Mouse (Mus musculus) hindbrain, embryonic 12.5 days (tissue): ENCODE results near the gene Dmrt3. TPM values are rescaled to one million over a fixed set of nuclear protein-coding genes. Genes with fewer than 3 reads are reported as not detected.
A peak's percentile ranks its signal among the peaks of the same experiment; 100 is the strongest.

Source experiments
- ATAC-seq: fragments of 200-750 bp; cut with Nextera tagmentation; 2 replicates; pipeline ENCODE4 v1.8.0; 2017; ENCODE audit warnings: moderate TSS enrichment; ENCODE audit not compliant: low FRiP score
- H3K27ac ChIP-seq: fragments of 300-500 bp; sonication (generic); 2 replicates; pipeline ENCODE4 v1.5.1; 2016; ENCODE audit warnings: mild to moderate bottlenecking
- H3K27me3 ChIP-seq: fragments of 300-500 bp; sonication (generic); 2 replicates; pipeline ENCODE4 v1.6.1; 2016; ENCODE audit warnings: mild to moderate bottlenecking
- H3K36me3 ChIP-seq: fragments of 300-500 bp; sonication (generic); 2 replicates; pipeline ENCODE4 v1.6.1; 2016; ENCODE audit warnings: mild to moderate bottlenecking
- H3K4me1 ChIP-seq: fragments of 300-500 bp; sonication (generic); 2 replicates; pipeline ENCODE4 v1.6.1; 2016
- H3K4me2 ChIP-seq: fragments of 300-500 bp; sonication (generic); replicated peaks from 2 replicates; pipeline ENCODE4 v1.6.1; 2016; ENCODE audit warnings: mild to moderate bottlenecking
- H3K4me3 ChIP-seq: fragments of 300-500 bp; sonication (generic); 2 replicates; pipeline ENCODE4 v1.5.1; 2016; ENCODE audit warnings: mild to moderate bottlenecking
- H3K9ac ChIP-seq: fragments of 300-500 bp; sonication (generic); 2 replicates; pipeline ENCODE4 v1.6.1; 2016; ENCODE audit warnings: mild to moderate bottlenecking, moderate library complexity
- H3K9me3 ChIP-seq: fragments of 300-500 bp; sonication (generic); replicated peaks from 2 replicates; pipeline ENCODE4 v1.6.1; 2016; ENCODE audit warnings: mild to moderate bottlenecking
- WGBS: fragments of 180-500 bp; shearing (Covaris S2); methylation state at CpG from one replicate; pipeline ENCODE4 v1.1.7; 2016; 5-methylcytosine and 5-hydroxymethylcytosine counted together
- polyA plus RNA-seq: library from polyadenylated mRNA; unstranded; fragments of >200 nt; fragmentation: Nextera tagmentation; extraction: Ambion mirVana; gene quantifications from 2 replicates; pipeline ENCODE4 v1.2.1, GENCODE M21; 2016

The Dmrt3 gene
- 0.67 and 1.2 TPM in 2 replicates for polyA plus RNA-seq

DNA sequence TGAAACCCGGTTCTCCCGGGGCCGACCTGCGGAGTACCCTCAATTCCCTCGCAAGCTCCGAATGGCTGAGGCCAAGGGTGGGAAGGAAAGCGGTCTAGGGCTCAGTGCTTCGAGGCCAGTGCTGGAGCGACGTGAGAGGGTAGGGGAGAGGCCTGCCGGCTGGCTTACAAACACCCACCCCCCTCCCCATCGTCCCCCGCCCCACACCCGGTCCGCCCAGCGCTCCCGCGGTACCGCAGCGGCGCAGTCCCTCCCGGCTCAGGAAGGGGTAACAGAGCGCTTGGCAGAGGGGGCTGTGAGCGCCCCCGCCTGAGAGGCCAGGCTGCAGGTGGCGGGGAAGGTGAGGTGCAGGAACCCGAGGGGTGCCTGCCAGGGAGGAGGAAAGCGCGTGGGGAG lies at the start of gene Dmrt3:
Gene Dmrt3 (plus strand): TSS at position 287 of the 396 bp plus-strand sequence.
- peak; percentile 38; the same call in 1 of the 2 replicates for ATAC-seq
- peak within 1 kb of the TSS; percentile 53 for H3K4me2 ChIP-seq
- peak within 1 kb of the TSS; percentile 28 for H3K4me3 ChIP-seq
- H3K27ac ChIP-seq, result no peak within 1 kb of the TSS
- H3K4me1 ChIP-seq, result peaks cover 24% of the 10 kb centered on the region
- WGBS, result under 1% methylated on average over 29 of the region's 29 CpGs
- H3K9me3 ChIP-seq, result no peaks in the 10 kb centered on the region
- no peaks in the 10 kb centered on the region for H3K36me3 ChIP-seq
- peak within 1 kb of the TSS; percentile 28; the same call in 1 of the 2 replicates for H3K9ac ChIP-seq
- H3K27me3 ChIP-seq, result peaks cover 95% of the 10 kb centered on the region

DNA sequence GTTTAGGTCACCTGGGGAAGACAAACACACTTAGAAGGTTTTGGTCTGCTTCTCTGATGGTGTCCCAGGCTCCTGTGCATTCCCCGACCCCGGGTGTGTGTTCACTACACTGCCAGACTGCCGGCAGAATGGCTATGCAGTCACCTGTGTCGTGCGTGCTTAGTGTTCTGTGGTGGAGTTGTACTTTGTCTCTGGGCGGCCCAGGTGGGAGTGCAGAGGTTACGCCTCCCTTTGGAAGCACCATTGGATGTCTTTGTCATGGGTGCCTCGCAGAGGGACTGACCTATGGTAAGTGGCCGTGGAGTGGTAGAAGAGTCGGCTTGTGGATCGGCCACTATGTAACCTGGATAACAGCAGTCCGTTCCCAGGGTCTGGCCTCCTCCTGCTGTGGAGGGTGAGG lies 45.7 kb upstream of the Dmrt3 start:
- Histone ChIP-seq H3K27ac (no peak overlapping the region), H3K27me3 (peaks cover 15% of the 10 kb centered on the region; the same call in 1 of the 2 replicates), H3K36me3 (no peaks in the 10 kb centered on the region), H3K4me3 (no peak overlapping the region), H3K9me3 (peaks cover 9% of the 10 kb centered on the region; the same call in 1 of the 2 replicates), H3K9ac (no peak overlapping the region), H3K4me2 (no peak overlapping the region), H3K4me1 (no peaks in the 10 kb centered on the region)
- WGBS, result 81% methylated on average over 12 of the region's 12 CpGs
- ATAC-seq, result no peak

DNA sequence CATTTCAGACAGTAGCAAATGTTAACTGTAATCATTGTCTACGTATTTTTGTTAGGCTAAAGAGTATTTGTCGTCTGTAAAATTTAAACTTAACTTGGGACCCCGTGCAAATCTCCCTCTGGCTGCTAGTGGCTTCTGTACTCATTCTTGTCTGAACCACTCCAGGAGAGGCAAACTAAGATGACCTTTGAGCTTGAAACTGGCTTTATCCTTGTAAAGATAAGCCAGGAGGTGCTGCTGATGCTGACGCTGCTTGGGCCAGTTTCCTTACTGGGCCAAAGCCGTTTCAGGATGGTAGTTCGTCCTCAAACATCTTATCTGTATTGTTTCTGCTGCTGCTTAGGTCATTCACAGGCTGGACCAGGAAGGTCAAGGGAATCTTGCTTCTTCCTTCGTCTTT lies 40.3 kb upstream of the Dmrt3 start:
- Histone ChIP-seq H3K9me3 (no peaks in the 10 kb centered on the region), H3K36me3 (no peaks in the 10 kb centered on the region), H3K27ac (no peak overlapping the region), H3K9ac (no peak overlapping the region), H3K4me2 (no peak overlapping the region), H3K27me3 (peaks cover 47% of the 10 kb centered on the region), H3K4me1 (peaks cover under 1% of the 10 kb centered on the region; the same call in 1 of the 2 replicates), H3K4me3 (no peak overlapping the region)
- ATAC-seq, result no peak
- WGBS, result 82% methylated on average over 7 of the region's 7 CpGs

DNA sequence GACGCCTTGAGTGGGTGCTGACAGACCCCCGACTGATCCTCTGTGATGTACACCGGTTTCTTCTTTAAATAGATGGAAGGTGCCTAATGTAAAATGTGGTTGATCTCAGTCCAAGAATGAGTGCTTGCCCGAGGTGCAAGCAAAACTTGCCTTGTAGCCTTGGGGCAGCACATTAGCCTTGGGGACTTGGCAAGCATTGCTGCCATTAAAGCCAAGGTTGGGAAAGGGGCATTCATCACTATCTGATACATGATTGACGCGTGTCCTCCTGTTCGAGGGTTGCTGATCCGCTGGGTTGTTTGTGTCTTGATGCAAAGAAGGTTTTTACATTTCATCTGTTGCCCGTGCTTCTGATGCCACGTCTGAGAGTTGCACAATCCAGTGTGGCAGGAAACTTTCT lies 35.7 kb upstream of the Dmrt3 start:
- WGBS, result 44% methylated on average over 10 of the region's 10 CpGs
- no peak for ATAC-seq

DNA sequence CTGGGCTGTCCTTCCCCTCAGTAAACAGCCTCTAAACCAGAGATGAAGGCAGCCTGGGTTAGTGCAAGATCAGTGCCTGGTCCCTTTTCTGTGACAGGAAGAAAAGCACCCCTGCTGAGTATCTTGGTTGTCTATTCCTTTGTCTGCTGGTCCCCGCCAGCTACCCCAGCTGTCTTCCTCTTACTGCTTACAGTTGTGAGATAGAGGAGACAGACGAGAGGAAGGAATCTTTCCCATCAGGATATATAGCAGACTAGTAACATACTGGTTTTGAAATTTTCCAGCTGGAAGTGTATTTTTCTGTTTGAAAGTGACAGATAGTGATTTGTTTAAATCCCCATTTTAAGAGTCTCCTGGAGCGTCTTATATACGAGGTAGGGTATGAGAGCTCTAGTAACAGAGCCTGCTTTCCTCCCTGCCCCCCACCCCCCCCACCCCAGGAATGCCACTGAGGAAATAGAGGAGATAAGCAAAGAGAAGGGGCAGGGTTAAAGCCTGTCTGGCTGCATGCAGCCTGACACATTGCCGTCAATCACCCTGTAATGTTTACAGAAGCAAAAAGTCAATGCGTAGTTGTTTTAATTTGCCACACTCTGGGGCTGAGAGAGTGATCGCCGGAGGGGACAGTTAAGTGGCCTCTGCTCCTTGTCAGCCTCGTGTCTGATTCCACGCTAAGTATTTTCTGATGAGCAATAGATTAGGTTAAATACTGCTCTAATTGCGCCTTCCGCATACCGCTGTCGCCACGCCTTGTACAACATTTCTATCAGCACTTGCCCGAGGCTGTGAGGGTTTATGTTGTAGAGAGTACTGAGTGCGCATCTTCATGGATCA lies 34.9 kb upstream of the Dmrt3 start:
- Histone ChIP-seq H3K9ac (no peak overlapping the region), H3K27ac (no peak overlapping the region), H3K4me3 (no peak overlapping the region), H3K4me2 (peak overlapping the region; percentile 31), H3K9me3 (no peaks in the 10 kb centered on the region), H3K36me3 (no peaks in the 10 kb centered on the region), H3K4me1 (peaks cover 10% of the 10 kb centered on the region; the same call in 1 of the 2 replicates), H3K27me3 (peaks cover 59% of the 10 kb centered on the region)
- 12% methylated on average over 17 of the region's 17 CpGs for WGBS
- peak; percentile 67 for ATAC-seq

More for the DNA sequence above, 35.7 kb upstream of the Dmrt3 start:
- no peak overlapping the region for H3K4me2 ChIP-seq
- no peak overlapping the region for H3K4me3 ChIP-seq
- H3K27me3 ChIP-seq, result peaks cover 63% of the 10 kb centered on the region
- peaks cover 10% of the 10 kb centered on the region; the same call in 1 of the 2 replicates for H3K4me1 ChIP-seq
- H3K9ac ChIP-seq, result no peak overlapping the region
- H3K36me3 ChIP-seq, result no peaks in the 10 kb centered on the region
- H3K9me3 ChIP-seq, result no peaks in the 10 kb centered on the region
- no peak overlapping the region for H3K27ac ChIP-seq

DNA sequence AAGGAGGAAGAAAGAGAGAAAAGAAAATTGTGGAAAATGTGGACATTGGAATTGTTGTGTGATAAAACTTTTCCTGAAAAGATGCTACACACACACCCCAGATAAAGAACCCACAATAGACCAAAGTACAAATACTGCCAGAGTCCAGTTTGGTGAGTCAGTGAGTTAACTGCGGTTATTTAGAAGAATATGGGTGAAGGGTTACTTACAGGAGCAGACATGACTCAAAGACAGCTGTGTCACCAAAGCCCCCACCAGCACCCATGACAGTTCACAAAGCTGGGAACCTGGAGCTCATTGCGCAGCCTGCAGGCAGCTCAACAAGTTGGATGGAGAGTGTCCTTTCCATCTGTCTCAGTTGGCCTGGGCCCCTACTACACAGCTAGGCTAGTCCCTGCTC lies 31.7 kb upstream of the Dmrt3 start:
- Histone ChIP-seq H3K36me3 (no peaks in the 10 kb centered on the region), H3K9ac (no peak overlapping the region), H3K27me3 (peaks cover 43% of the 10 kb centered on the region), H3K4me1 (peaks cover 10% of the 10 kb centered on the region; the same call in 1 of the 2 replicates), H3K4me3 (no peak overlapping the region), H3K9me3 (no peaks in the 10 kb centered on the region), H3K27ac (no peak overlapping the region), H3K4me2 (no peak overlapping the region)
- ATAC-seq, result no peak
- 97% methylated on average over 2 of the region's 2 CpGs for WGBS

DNA sequence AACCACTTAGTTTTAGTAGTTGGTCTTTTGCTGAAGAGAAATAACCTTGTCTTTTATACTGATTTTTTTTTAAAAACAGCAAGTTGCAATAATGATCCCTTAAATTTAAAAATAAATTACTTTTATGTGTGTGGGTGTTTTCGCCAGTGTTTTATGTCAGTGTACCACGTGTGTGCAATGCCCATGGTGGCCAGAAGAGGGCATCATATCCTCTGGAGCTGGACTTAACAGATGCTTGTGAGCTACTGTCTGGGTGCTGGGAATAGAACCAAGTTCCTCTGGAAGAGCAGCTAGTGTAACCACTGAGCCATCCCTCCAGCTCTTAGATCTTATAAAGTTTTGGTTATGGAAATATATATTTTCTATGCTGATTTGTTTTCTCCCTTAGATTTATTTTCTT lies 30.7 kb upstream of the Dmrt3 start:
- Histone ChIP-seq H3K27me3 (peaks cover 32% of the 10 kb centered on the region), H3K4me2 (no peak overlapping the region), H3K36me3 (no peaks in the 10 kb centered on the region), H3K4me1 (peaks cover 10% of the 10 kb centered on the region; the same call in 1 of the 2 replicates), H3K27ac (no peak overlapping the region), H3K9ac (no peak overlapping the region), H3K4me3 (no peak overlapping the region), H3K9me3 (no peaks in the 10 kb centered on the region)
- ATAC-seq, result no peak
- WGBS, result 88% methylated on average over 2 of the region's 2 CpGs

DNA sequence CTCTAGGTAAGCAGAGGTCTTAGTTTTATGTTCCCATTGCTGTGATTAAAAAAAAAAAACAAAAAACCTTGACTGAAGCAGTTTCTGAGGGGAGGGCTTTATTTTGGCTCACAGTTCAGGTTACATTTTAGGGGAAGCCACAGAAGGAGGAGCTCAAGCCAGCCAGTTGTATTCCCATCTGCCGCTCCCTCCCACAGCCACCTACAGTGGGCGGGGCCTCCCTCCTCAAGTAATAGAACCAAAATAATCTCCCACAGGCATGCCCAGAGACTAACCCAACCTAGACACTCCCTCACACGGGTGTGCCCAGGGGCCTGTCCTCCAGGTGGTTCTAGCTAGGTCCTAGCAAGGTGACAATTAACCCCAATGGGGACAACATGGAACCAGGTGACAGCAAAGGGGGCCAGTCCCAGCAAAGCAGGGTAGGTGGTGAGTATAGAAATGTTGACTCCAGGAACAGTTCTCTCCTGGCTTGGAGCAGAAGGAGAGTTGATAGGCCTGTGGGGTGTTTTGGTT lies 12.3 kb upstream of the Dmrt3 start:
- H3K4me2 ChIP-seq, result no peak overlapping the region
- H3K27me3 ChIP-seq, result peaks cover 71% of the 10 kb centered on the region
- H3K9ac ChIP-seq, result no peak overlapping the region
- H3K4me1 ChIP-seq, result no peaks in the 10 kb centered on the region
- H3K4me3 ChIP-seq, result no peak overlapping the region
- no peak for ATAC-seq
- no peaks in the 10 kb centered on the region for H3K9me3 ChIP-seq
- H3K36me3 ChIP-seq, result no peaks in the 10 kb centered on the region
- H3K27ac ChIP-seq, result no peak overlapping the region
- WGBS, result 68% methylated on average over 3 of the region's 3 CpGs

DNA sequence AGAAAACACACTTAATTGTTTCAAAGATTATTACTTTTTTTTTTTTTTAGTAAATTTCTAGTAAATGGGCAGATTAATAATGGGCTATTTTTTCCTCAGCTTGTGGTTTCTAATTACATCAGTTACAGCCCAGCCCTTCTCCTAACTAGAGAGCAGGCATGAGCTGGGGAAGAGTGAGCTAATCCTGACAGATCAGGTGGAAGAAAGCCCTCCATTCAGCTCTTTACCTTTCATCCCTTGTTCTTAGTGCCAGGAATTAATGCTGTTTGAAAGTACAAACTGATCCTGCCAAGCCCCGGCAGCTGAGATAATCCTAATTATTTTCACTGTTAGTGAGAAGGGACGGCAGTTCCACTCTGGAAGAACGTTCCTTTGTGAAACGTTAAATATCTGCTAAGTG lies 11.5 kb upstream of the Dmrt3 start:
- Histone ChIP-seq H3K4me1 (no peaks in the 10 kb centered on the region), H3K27ac (no peak overlapping the region), H3K4me3 (no peak overlapping the region), H3K4me2 (no peak overlapping the region), H3K9me3 (no peaks in the 10 kb centered on the region), H3K9ac (no peak overlapping the region), H3K27me3 (peaks cover 76% of the 10 kb centered on the region), H3K36me3 (no peaks in the 10 kb centered on the region)
- WGBS, result 19% methylated on average over 4 of the region's 4 CpGs
- ATAC-seq, result no peak

DNA sequence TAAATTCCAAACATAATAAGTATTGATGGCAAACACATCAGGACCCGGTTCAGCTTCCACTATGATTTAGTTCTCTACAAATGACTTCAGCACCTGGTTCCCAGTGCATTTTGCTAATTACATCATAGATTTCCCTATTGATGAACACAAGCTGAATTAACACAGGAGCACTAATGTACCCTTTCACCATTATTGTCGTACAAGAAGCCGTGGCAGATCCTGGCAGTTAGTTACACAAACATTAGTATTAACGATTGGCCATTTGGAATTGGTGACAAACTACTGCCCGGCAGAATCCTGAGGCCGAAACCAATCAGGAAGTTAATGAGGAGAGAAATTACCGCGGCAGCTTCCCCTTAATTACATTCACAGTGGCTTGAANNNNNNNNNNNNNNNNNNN lies 8.1 kb upstream of the Dmrt3 start:
- H3K9ac ChIP-seq, result no peak overlapping the region
- WGBS, result 8% methylated on average over 8 of the region's 8 CpGs
- no peak overlapping the region for H3K4me2 ChIP-seq
- peaks cover 91% of the 10 kb centered on the region for H3K27me3 ChIP-seq
- peaks cover 5% of the 10 kb centered on the region; the same call in 1 of the 2 replicates for H3K4me1 ChIP-seq
- no peaks in the 10 kb centered on the region for H3K36me3 ChIP-seq
- no peaks in the 10 kb centered on the region for H3K9me3 ChIP-seq
- ATAC-seq, result no peak
- no peak overlapping the region for H3K4me3 ChIP-seq
- no peak overlapping the region for H3K27ac ChIP-seq

DNA sequence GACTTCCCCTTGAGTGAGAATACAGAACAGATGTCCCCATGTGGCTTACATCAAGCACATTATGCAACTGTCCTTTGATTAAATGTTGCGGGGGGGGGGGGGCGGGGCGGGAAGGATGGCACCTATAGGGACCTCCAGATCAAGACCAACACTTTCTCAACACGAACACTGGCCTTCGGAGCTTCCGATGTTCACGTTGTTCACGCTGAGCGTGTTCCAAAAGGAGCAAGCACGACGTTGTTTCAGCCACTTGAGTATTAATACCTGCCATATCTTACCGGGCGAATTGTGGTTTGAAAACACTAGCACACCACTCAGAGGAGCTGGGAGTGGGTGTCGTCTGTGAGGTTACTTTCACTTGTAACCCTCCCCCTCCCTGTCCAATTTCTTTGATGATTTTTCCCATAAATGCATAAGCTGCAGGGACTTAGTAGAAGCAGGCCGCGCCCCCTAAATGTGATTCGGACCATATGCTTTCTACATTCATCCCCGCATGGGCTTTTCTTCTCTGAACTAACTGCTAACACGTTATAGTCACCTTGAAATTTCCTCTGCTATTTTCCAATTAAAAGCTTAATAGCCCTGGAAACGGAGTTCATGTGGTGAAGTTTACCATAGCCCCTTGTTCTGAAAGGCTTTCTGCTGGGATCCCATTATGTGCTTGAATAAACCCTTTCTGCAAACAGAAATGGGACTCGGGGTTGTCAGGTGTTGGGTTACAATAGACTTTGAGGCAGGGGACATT lies 2.5 kb upstream of the Dmrt3 start:
- no peak overlapping the region for H3K4me3 ChIP-seq
- no peak overlapping the region for H3K27ac ChIP-seq
- H3K4me1 ChIP-seq, result peaks cover 24% of the 10 kb centered on the region
- no peaks in the 10 kb centered on the region for H3K36me3 ChIP-seq
- peaks cover 92% of the 10 kb centered on the region for H3K27me3 ChIP-seq
- ATAC-seq, result no peak
- H3K9me3 ChIP-seq, result no peaks in the 10 kb centered on the region
- H3K9ac ChIP-seq, result no peak overlapping the region
- H3K4me2 ChIP-seq, result no peak overlapping the region
- WGBS, result 0% methylated on average over 21 of the region's 21 CpGs

DNA sequence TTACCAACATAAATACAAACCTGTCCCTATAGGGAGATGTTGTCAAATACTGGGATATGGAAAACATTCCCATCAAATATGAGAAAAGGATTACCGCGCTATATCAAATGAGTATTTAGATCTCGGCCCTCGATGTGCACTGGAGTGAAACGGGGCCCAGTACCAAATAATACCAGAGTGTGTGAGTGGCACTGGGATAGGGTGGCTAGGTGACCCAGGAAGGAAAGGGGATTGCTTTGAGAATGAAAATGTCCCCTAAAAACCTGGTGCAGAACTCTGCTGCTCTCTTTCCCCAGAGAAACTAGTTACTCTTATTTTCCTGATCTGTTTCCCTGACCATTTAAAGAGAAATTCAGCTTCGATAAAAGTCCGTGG lies 1.9 kb upstream of the Dmrt3 start:
- H3K27ac ChIP-seq, result no peak overlapping the region
- H3K4me1 ChIP-seq, result peaks cover 24% of the 10 kb centered on the region
- H3K4me2 ChIP-seq, result no peak overlapping the region
- H3K9me3 ChIP-seq, result no peaks in the 10 kb centered on the region
- no peak overlapping the region for H3K4me3 ChIP-seq
- H3K9ac ChIP-seq, result no peak overlapping the region
- under 1% methylated on average over 7 of the region's 7 CpGs for WGBS
- peaks cover 92% of the 10 kb centered on the region for H3K27me3 ChIP-seq
- no peak for ATAC-seq
- no peaks in the 10 kb centered on the region for H3K36me3 ChIP-seq
